Mouse (Mus musculus) stomach, embryonic 14.5 days (tissue): ENCODE data around the gene Gm4302. TPM values are rescaled to one million over a fixed set of nuclear protein-coding genes. Genes with fewer than 3 reads are reported as not detected.
"Not testable (repeated sequence)": the region's sequence is repeated elsewhere in the genome, so short reads cannot be mapped to it uniquely, and the experiment has no call there.

Experiments used
- ATAC-seq: fragments of 200-750 bp; cut with Nextera tagmentation; 2 replicates; pipeline ENCODE4 v1.8.0; 2017; ENCODE audit warnings: low read depth, moderate TSS enrichment; ENCODE audit not compliant: insufficient number of reproducible peaks, insufficient read depth, low FRiP score
- H3K27ac ChIP-seq: fragments of 300-500 bp; sonication (generic); 2 replicates; pipeline ENCODE4 v1.5.1; 2014; ENCODE audit warnings: mild to moderate bottlenecking, low read length, moderate library complexity, mixed read lengths
- H3K27me3 ChIP-seq: fragments of 300-500 bp; sonication (generic); 2 replicates; pipeline ENCODE4 v1.6.1; 2014; ENCODE audit warnings: low read length, control low read depth, mixed read lengths; ENCODE audit not compliant: control insufficient read depth, insufficient read depth
- H3K36me3 ChIP-seq: fragments of 300-500 bp; sonication (generic); 2 replicates; pipeline ENCODE4 v1.6.1; 2014; ENCODE audit warnings: mild to moderate bottlenecking, control low read depth, low read length, moderate library complexity, mixed read lengths; ENCODE audit not compliant: control insufficient read depth, insufficient read depth
- H3K4me1 ChIP-seq: fragments of 300-500 bp; sonication (generic); 2 replicates; pipeline ENCODE4 v1.6.1; 2014; ENCODE audit warnings: low read length, control low read depth, mixed read lengths; ENCODE audit not compliant: control insufficient read depth, insufficient read depth
- H3K4me2 ChIP-seq: fragments of 300-500 bp; sonication (generic); replicated peaks from 2 replicates; pipeline ENCODE4 v1.6.1; 2014; ENCODE audit warnings: low read depth, low read length, control low read depth
- H3K4me3 ChIP-seq: fragments of 300-500 bp; sonication (generic); 2 replicates; pipeline ENCODE4 v1.5.1; 2014; ENCODE audit warnings: low read depth, low read length, control low read depth
- H3K9ac ChIP-seq: fragments of 300-500 bp; sonication (generic); replicated peaks from 2 replicates; pipeline ENCODE4 v1.6.1; 2014; ENCODE audit warnings: low read depth, mild to moderate bottlenecking, control low read depth, low read length, moderate library complexity, mixed read lengths
- H3K9me3 ChIP-seq: fragments of 300-500 bp; sonication (generic); 2 replicates; pipeline ENCODE4 v1.6.1; 2016; ENCODE audit warnings: low read depth, low read length, control low read depth; ENCODE audit not compliant: control insufficient read depth
- WGBS: fragments of 180-500 bp; shearing (Covaris S2); extraction: QIAGEN DNeasy Blood & Tissue Kit; methylation state at CpG from one replicate; pipeline ENCODE4 v1.1.7; 2014; 5-methylcytosine and 5-hydroxymethylcytosine counted together
- polyA plus RNA-seq: library from polyadenylated mRNA; unstranded; fragments of >200 nt; fragmentation: Nextera tagmentation; extraction: Ambion mirVana; gene quantifications from 2 replicates; pipeline ENCODE4 v1.2.1, GENCODE M21; 2014

Gm4302 gene
- not detected in 2 replicates for polyA plus RNA-seq

DNA sequence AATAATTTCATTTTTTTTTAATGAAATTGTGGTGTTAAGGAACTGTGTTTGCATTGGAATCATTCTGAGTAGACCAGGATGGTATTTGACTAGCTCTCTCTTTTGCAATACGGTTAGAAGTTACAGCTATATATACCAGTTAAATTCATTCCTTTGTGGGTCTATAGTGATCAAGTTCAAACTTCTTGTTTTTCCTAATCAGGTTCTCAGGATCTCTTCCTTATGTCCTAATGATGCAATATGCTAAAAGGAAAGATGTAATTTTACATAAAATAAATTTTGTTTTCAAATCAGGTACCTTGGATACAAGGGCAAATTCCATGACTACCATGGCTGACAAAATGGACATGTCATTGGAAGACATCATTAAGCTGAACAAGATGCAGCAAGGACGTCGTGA, at the start of gene Gm4302:
Gene Gm4302, plus strand, starts transcription at position 301 of the 400 bp plus-strand sequence.
- not testable (repeated sequence) for H3K9me3 ChIP-seq, H3K4me1 ChIP-seq

GRCm38 (mm10) chr10:100296105-100296504, 44.5 kb upstream of the Gm4302 start:
- H3K36me3 ChIP-seq, result no peaks in the 10 kb centered on the region
- no peaks in the 10 kb centered on the region for H3K4me1 ChIP-seq
- WGBS, result 80% methylated on average over 2 of the region's 2 CpGs
- H3K4me3 ChIP-seq, result no peak overlapping the region
- H3K4me2 ChIP-seq, result no peak overlapping the region
- H3K27ac ChIP-seq, result no peak overlapping the region
- H3K9ac ChIP-seq, result no peak overlapping the region
- H3K27me3 ChIP-seq, result no peaks in the 10 kb centered on the region
- H3K9me3 ChIP-seq, result no peaks in the 10 kb centered on the region
- ATAC-seq, result no peak

More for the DNA sequence above, at the start of gene Gm4302:
- not testable (repeated sequence) for ATAC-seq, H3K4me2 ChIP-seq, H3K4me3 ChIP-seq, H3K9ac ChIP-seq, H3K27me3 ChIP-seq, H3K36me3 ChIP-seq, H3K27ac ChIP-seq
- WGBS, result no CpG with 5 or more reads among the region's 3 CpGs

- not testable (repeated sequence) for H3K9me3 ChIP-seq, ATAC-seq
Measured at GRCm38 (mm10) chr10:100300106-100300505, 40.5 kb upstream of the Gm4302 start.

DNA sequence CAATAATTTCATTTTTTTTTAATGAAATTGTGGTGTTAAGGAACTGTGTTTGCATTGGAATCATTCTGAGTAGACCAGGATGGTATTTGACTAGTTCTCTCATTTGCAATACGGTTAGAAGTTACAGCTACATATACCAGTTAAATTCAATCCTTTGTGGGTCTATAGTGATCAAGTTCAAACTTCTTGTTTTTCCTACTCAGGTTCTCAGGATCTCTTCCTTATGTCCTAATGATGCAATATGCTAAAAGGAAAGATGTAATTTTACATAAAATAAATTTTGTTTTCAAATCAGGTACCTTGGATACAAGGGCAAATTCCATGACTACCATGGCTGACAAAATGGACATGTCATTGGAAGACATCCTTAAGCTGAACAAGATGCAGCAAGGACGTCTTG, 5.3 kb upstream of the Gm4302 start, which contains the start of gene Gm4301:
Gene Gm4301, plus strand, starts transcription at position 301 of the 400 bp plus-strand sequence.
- not testable (repeated sequence) for H3K9ac ChIP-seq, ATAC-seq

More at GRCm38 (mm10) chr10:100300106-100300505, 40.5 kb upstream of the Gm4302 start:
- H3K9ac ChIP-seq, H3K36me3 ChIP-seq, H3K4me2 ChIP-seq, H3K27me3 ChIP-seq, H3K27ac ChIP-seq, H3K4me1 ChIP-seq, H3K4me3 ChIP-seq: not testable (repeated sequence)

DNA sequence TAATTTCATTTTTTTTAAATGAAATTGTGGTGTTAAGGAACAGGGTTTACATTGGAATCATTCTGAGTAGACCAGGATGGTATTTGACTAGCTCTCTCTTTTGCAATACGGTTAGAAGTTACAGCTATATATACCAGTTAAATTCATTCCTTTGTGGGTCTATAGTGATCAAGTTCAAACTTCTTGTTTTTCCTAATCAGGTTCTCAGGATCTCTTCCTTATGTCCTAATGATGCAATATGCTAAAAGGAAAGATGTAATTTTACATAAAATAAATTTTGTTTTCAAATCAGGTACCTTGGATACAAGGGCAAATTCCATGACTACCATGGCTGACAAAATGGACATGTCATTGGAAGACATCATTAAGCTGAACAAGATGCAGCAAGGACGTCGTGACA, 5.0 kb downstream of the Gm4302 start, which contains the start of gene Gm4303:
Gene Gm4303, plus strand, starts transcription at position 301 of the 400 bp plus-strand sequence.
- not testable (repeated sequence) for H3K36me3 ChIP-seq, H3K4me2 ChIP-seq, H3K9me3 ChIP-seq, H3K4me1 ChIP-seq, H3K4me3 ChIP-seq, H3K9ac ChIP-seq, H3K27me3 ChIP-seq, H3K27ac ChIP-seq, ATAC-seq
- no CpG with 5 or more reads among the region's 3 CpGs for WGBS

More for the DNA sequence above, 5.3 kb upstream of the Gm4302 start, which contains the start of gene Gm4301:
- H3K4me3 ChIP-seq, H3K4me1 ChIP-seq, H3K4me2 ChIP-seq, H3K36me3 ChIP-seq, H3K27ac ChIP-seq, H3K27me3 ChIP-seq, H3K9me3 ChIP-seq: not testable (repeated sequence)
- no CpG with 5 or more reads among the region's 2 CpGs for WGBS

DNA sequence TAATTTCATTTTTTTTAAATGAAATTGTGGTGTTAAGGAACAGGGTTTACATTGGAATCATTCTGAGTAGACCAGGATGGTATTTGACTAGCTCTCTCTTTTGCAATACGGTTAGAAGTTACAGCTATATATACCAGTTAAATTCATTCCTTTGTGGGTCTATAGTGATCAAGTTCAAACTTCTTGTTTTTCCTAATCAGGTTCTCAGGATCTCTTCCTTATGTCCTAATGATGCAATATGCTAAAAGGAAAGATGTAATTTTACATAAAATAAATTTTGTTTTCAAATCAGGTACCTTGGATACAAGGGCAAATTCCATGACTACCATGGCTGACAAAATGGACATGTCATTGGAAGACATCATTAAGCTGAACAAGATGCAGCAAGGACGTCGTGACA, 10.2 kb downstream of the Gm4302 start, which contains the start of gene Gm4305:
Gene Gm4305, plus strand, starts transcription at position 301 of the 400 bp plus-strand sequence.
- not testable (repeated sequence) for H3K4me1 ChIP-seq, ATAC-seq, H3K4me2 ChIP-seq, H3K4me3 ChIP-seq, H3K9me3 ChIP-seq, H3K36me3 ChIP-seq, H3K27me3 ChIP-seq, H3K9ac ChIP-seq, H3K27ac ChIP-seq
- no CpG with 5 or more reads among the region's 3 CpGs for WGBS

DNA sequence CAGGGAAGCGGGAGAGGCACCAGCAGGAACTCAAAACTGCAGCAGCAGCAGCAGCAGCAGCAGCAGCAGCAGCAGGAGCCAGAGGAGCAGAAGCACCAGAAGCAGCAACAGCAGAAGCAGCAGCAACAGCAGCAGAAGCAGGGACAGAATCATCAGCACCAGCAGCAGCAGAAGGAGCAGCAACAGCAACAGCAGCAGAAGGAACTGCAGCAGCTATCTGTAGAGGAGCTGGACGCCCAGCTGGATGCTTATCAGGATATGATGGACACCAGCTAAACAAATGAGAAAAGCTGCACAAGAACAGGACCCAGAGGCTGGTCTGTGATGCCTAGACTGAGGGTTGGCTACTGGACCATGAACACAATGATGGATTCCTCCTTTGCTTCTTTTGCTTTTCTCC, 16.2 kb downstream of the Gm4302 start:
- H3K9me3 ChIP-seq, H3K36me3 ChIP-seq, H3K9ac ChIP-seq, ATAC-seq, H3K4me1 ChIP-seq, H3K27me3 ChIP-seq, H3K4me2 ChIP-seq, H3K4me3 ChIP-seq, H3K27ac ChIP-seq: not testable (repeated sequence)
- 27% methylated on average over 1 of the region's 2 CpGs for WGBS

DNA sequence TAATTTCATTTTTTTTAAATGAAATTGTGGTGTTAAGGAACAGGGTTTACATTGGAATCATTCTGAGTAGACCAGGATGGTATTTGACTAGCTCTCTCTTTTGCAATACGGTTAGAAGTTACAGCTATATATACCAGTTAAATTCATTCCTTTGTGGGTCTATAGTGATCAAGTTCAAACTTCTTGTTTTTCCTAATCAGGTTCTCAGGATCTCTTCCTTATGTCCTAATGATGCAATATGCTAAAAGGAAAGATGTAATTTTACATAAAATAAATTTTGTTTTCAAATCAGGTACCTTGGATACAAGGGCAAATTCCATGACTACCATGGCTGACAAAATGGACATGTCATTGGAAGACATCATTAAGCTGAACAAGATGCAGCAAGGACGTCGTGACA, 20.4 kb downstream of the Gm4302 start, which contains the start of gene Gm4307:
Gene Gm4307, plus strand, starts transcription at position 301 of the 400 bp plus-strand sequence.
- H3K9me3 ChIP-seq, H3K9ac ChIP-seq, ATAC-seq, H3K4me2 ChIP-seq, H3K27me3 ChIP-seq, H3K4me3 ChIP-seq, H3K27ac ChIP-seq, H3K4me1 ChIP-seq, H3K36me3 ChIP-seq: not testable (repeated sequence)
- no CpG with 5 or more reads among the region's 3 CpGs for WGBS

DNA sequence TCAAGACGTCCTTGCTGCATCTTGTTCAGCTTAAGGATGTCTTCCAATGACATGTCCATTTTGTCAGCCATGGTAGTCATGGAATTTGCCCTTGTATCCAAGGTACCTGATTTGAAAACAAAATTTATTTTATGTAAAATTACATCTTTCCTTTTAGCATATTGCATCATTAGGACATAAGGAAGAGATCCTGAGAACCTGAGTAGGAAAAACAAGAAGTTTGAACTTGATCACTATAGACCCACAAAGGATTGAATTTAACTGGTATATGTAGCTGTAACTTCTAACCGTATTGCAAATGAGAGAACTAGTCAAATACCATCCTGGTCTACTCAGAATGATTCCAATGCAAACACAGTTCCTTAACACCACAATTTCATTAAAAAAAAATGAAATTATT, 41.8 kb downstream of the Gm4302 start, which contains the start of gene Gm4312:
Gene Gm4312, minus strand, starts transcription at position 101 of the 400 bp plus-strand sequence.
- no CpG with 5 or more reads among the region's 2 CpGs for WGBS
- not testable (repeated sequence) for H3K4me3 ChIP-seq, H3K27ac ChIP-seq, ATAC-seq, H3K36me3 ChIP-seq, H3K9ac ChIP-seq, H3K4me1 ChIP-seq, H3K27me3 ChIP-seq, H3K9me3 ChIP-seq, H3K4me2 ChIP-seq
